Mouse (Mus musculus) forebrain, embryonic 12.5 days (tissue): ENCODE results near the gene Parp3. TPM values are rescaled to one million over a fixed set of nuclear protein-coding genes. Genes with fewer than 3 reads are reported as not detected.
A peak's percentile ranks its signal among the peaks of the same experiment; 100 is the strongest.
"Not testable (repeated sequence)": the region's sequence is repeated elsewhere in the genome, so short reads cannot be mapped to it uniquely, and the experiment has no call there.

Source experiments
- ATAC-seq: fragments of 200-750 bp; cut with Nextera tagmentation; 2 replicates; pipeline ENCODE4 v1.8.0; 2017; ENCODE audit warnings: moderate TSS enrichment; ENCODE audit not compliant: low FRiP score
- H3K27ac ChIP-seq: fragments of 300-500 bp; sonication (generic); 2 replicates; pipeline ENCODE4 v1.5.1; 2016; ENCODE audit warnings: mild to moderate bottlenecking
- H3K27me3 ChIP-seq: fragments of 300-500 bp; sonication (generic); 2 replicates; pipeline ENCODE4 v1.6.1; 2016; ENCODE audit warnings: mild to moderate bottlenecking
- H3K36me3 ChIP-seq: fragments of 300-500 bp; sonication (generic); replicated peaks from 2 replicates; pipeline ENCODE4 v1.6.1; 2016; ENCODE audit warnings: mild to moderate bottlenecking
- H3K4me1 ChIP-seq: fragments of 300-500 bp; sonication (generic); 2 replicates; pipeline ENCODE4 v1.6.1; 2016
- H3K4me2 ChIP-seq: fragments of 300-500 bp; sonication (generic); 2 replicates; pipeline ENCODE4 v1.6.1; 2016; ENCODE audit warnings: mild to moderate bottlenecking, moderate library complexity
- H3K4me3 ChIP-seq: fragments of 300-500 bp; sonication (generic); replicated peaks from 2 replicates; pipeline ENCODE4 v1.5.1; 2016; ENCODE audit warnings: mild to moderate bottlenecking
- H3K9ac ChIP-seq: fragments of 300-500 bp; sonication (generic); 2 replicates; pipeline ENCODE4 v1.6.1; 2016; ENCODE audit warnings: mild to moderate bottlenecking
- H3K9me3 ChIP-seq: fragments of 300-500 bp; sonication (generic); 2 replicates; pipeline ENCODE4 v1.6.1; 2016
- WGBS: fragments of 180-500 bp; shearing (Covaris S2); methylation state at CpG from one replicate; pipeline ENCODE4 v1.1.7; 2016; 5-methylcytosine and 5-hydroxymethylcytosine counted together
- polyA plus RNA-seq: library from polyadenylated mRNA; unstranded; fragments of >200 nt; fragmentation: Nextera tagmentation; extraction: Ambion mirVana; gene quantifications from 2 replicates; pipeline ENCODE4 v1.2.1, GENCODE M21; 2016

Gene Parp3
- polyA plus RNA-seq, result 0.83 and 1.3 TPM in 2 replicates

GRCm38 (mm10) chr9:106476924-106477484 is at the start of gene Parp3:
Parp3 (minus strand) TSS chr9:106476949.
- ATAC-seq, result peak; percentile 98
- Histone ChIP-seq H3K4me1 (peaks cover 37% of the 10 kb centered on the region), H3K4me3 (peak within 1 kb of the TSS; percentile 73), H3K27ac (no peak within 1 kb of the TSS), H3K4me2 (peak within 1 kb of the TSS; percentile 98), H3K9ac (peak within 1 kb of the TSS; percentile 66), H3K36me3 (peaks cover 21% of the 10 kb centered on the region), H3K9me3 (no peaks in the 10 kb centered on the region), H3K27me3 (peaks cover 10% of the 10 kb centered on the region; the same call in 1 of the 2 replicates)
- under 1% methylated on average over 41 of the region's 41 CpGs for WGBS

- Histone ChIP-seq H3K9me3 (no peaks in the 10 kb centered on the region), H3K4me1 (no peaks in the 10 kb centered on the region), H3K4me2 (no peak overlapping the region), H3K36me3 (no peaks in the 10 kb centered on the region), H3K9ac (no peak overlapping the region), H3K4me3 (no peak overlapping the region), H3K27ac (no peak overlapping the region), H3K27me3 (no peaks in the 10 kb centered on the region)
- ATAC-seq, result no peak
- WGBS, result 84% methylated on average over 8 of the region's 8 CpGs
Measured at GRCm38 (mm10) chr9:106519909-106520308, 43.2 kb upstream of the Parp3 start.

- no peak overlapping the region for H3K27ac ChIP-seq
- no peaks in the 10 kb centered on the region for H3K9me3 ChIP-seq
- H3K4me2 ChIP-seq, result no peak overlapping the region
- H3K9ac ChIP-seq, result no peak overlapping the region
- no peak overlapping the region for H3K4me3 ChIP-seq
- ATAC-seq, result no peak
- H3K27me3 ChIP-seq, result no peaks in the 10 kb centered on the region
- no peaks in the 10 kb centered on the region for H3K36me3 ChIP-seq
- WGBS, result 77% methylated on average over 2 of the region's 2 CpGs
- H3K4me1 ChIP-seq, result no peaks in the 10 kb centered on the region
Measured at GRCm38 (mm10) chr9:106519433-106519832, 42.7 kb upstream of the Parp3 start.

- no peak within 1 kb of the TSS for H3K4me3 ChIP-seq
- whole genome bisulfite sequencing, result 89% methylated on average over 4 of the region's 4 CpGs
- no peaks in the 10 kb centered on the region for H3K27me3 ChIP-seq
- no peaks in the 10 kb centered on the region for H3K36me3 ChIP-seq
- no peaks in the 10 kb centered on the region for H3K9me3 ChIP-seq
- no peak within 1 kb of the TSS for H3K4me2 ChIP-seq
- no peak within 1 kb of the TSS for H3K9ac ChIP-seq
- no peak within 1 kb of the TSS for H3K27ac ChIP-seq
- ATAC-seq, result no peak
- H3K4me1 ChIP-seq, result no peaks in the 10 kb centered on the region
Measured at GRCm38 (mm10) chr9:106514273-106514672, 37.5 kb upstream of the Parp3 start, which contains the start of gene Iqcf5. Iqcf5 (plus strand) TSS chr9:106514573.

GRCm38 (mm10) chr9:106513566-106513965 is 36.8 kb upstream of the Parp3 start:
- H3K4me1 ChIP-seq, result no peaks in the 10 kb centered on the region
- ATAC-seq, result no peak
- H3K9ac ChIP-seq, result no peak overlapping the region
- H3K9me3 ChIP-seq, result no peaks in the 10 kb centered on the region
- no peaks in the 10 kb centered on the region for H3K36me3 ChIP-seq
- H3K27ac ChIP-seq, result no peak overlapping the region
- H3K27me3 ChIP-seq, result no peaks in the 10 kb centered on the region
- H3K4me2 ChIP-seq, result no peak overlapping the region
- no peak overlapping the region for H3K4me3 ChIP-seq
- 81% methylated on average over 6 of the region's 6 CpGs for WGBS

GRCm38 (mm10) chr9:106512729-106513450 is 36.1 kb upstream of the Parp3 start:
- Histone ChIP-seq H3K4me1 (no peaks in the 10 kb centered on the region), H3K36me3 (no peaks in the 10 kb centered on the region), H3K27me3 (no peaks in the 10 kb centered on the region), H3K4me2 (no peak overlapping the region), H3K9me3 (no peaks in the 10 kb centered on the region), H3K9ac (no peak overlapping the region), H3K27ac (no peak overlapping the region), H3K4me3 (no peak overlapping the region)
- 64% methylated on average over 13 of the region's 13 CpGs for WGBS
- ATAC-seq, result no peak

- Histone ChIP-seq H3K27me3 (no peaks in the 10 kb centered on the region), H3K4me1 (no peaks in the 10 kb centered on the region), H3K4me2 (no peak overlapping the region), H3K9me3 (no peaks in the 10 kb centered on the region), H3K36me3 (no peaks in the 10 kb centered on the region), H3K27ac (no peak overlapping the region), H3K9ac (no peak overlapping the region), H3K4me3 (no peak overlapping the region)
- WGBS, result 93% methylated on average over 10 of the region's 10 CpGs
- ATAC-seq, result no peak
Measured at GRCm38 (mm10) chr9:106509356-106509755, 32.6 kb upstream of the Parp3 start.

- no peak overlapping the region for H3K4me3 ChIP-seq
- H3K27me3 ChIP-seq, result no peaks in the 10 kb centered on the region
- no peaks in the 10 kb centered on the region for H3K9me3 ChIP-seq
- WGBS, result 75% methylated on average over 6 of the region's 6 CpGs
- H3K36me3 ChIP-seq, result no peaks in the 10 kb centered on the region
- H3K27ac ChIP-seq, result no peak overlapping the region
- no peak overlapping the region for H3K4me2 ChIP-seq
- H3K4me1 ChIP-seq, result no peaks in the 10 kb centered on the region
- H3K9ac ChIP-seq, result no peak overlapping the region
- no peak for ATAC-seq
Measured at GRCm38 (mm10) chr9:106504246-106504645, 27.5 kb upstream of the Parp3 start.

- 89% methylated on average over 22 of the region's 22 CpGs for WGBS
- Histone ChIP-seq H3K9ac (no peak overlapping the region), H3K27me3 (no peaks in the 10 kb centered on the region), H3K27ac (no peak overlapping the region), H3K4me1 (no peaks in the 10 kb centered on the region), H3K9me3 (no peaks in the 10 kb centered on the region), H3K4me3 (no peak overlapping the region), H3K4me2 (no peak overlapping the region), H3K36me3 (no peaks in the 10 kb centered on the region)
- ATAC-seq, result no peak
Measured at GRCm38 (mm10) chr9:106501846-106502245, 25.1 kb upstream of the Parp3 start.

- H3K27me3 ChIP-seq, result no peaks in the 10 kb centered on the region
- no peak within 1 kb of the TSS for H3K9ac ChIP-seq
- no peaks in the 10 kb centered on the region for H3K36me3 ChIP-seq
- no peak within 1 kb of the TSS for H3K4me2 ChIP-seq
- H3K9me3 ChIP-seq, result no peaks in the 10 kb centered on the region
- no peaks in the 10 kb centered on the region for H3K4me1 ChIP-seq
- H3K27ac ChIP-seq, result no peak within 1 kb of the TSS
- 92% methylated on average over 6 of the region's 6 CpGs for WGBS
- no peak for ATAC-seq
- H3K4me3 ChIP-seq, result no peak within 1 kb of the TSS
Measured at GRCm38 (mm10) chr9:106499667-106500066, 22.9 kb upstream of the Parp3 start, which contains the start of gene Iqcf1. Iqcf1 (plus strand) TSS chr9:106499967.

GRCm38 (mm10) chr9:106487602-106488001 is 10.9 kb upstream of the Parp3 start:
- H3K27ac ChIP-seq, H3K4me2 ChIP-seq, H3K4me3 ChIP-seq, H3K9ac ChIP-seq, H3K27me3 ChIP-seq, H3K4me1 ChIP-seq, H3K9me3 ChIP-seq, ATAC-seq: not testable (repeated sequence)
- H3K36me3 ChIP-seq, result peaks cover 36% of the 10 kb centered on the region
- WGBS, result 96% methylated on average over 6 of the region's 6 CpGs

GRCm38 (mm10) chr9:106485076-106485475 is 8.3 kb upstream of the Parp3 start:
- Histone ChIP-seq H3K36me3 (peaks cover 58% of the 10 kb centered on the region), H3K27ac (no peak overlapping the region), H3K9ac (no peak overlapping the region), H3K27me3 (no peaks in the 10 kb centered on the region), H3K9me3 (no peaks in the 10 kb centered on the region), H3K4me2 (no peak overlapping the region), H3K4me1 (no peaks in the 10 kb centered on the region), H3K4me3 (no peak overlapping the region)
- no peak for ATAC-seq
- WGBS, result 82% methylated on average over 10 of the region's 10 CpGs

GRCm38 (mm10) chr9:106483606-106484005 is 6.9 kb upstream of the Parp3 start:
- no peaks in the 10 kb centered on the region for H3K4me1 ChIP-seq
- 95% methylated on average over 17 of the region's 17 CpGs for WGBS
- H3K27ac ChIP-seq, result no peak overlapping the region
- H3K9ac ChIP-seq, result no peak overlapping the region
- no peak overlapping the region for H3K4me3 ChIP-seq
- ATAC-seq, result no peak
- no peak overlapping the region for H3K4me2 ChIP-seq
- no peaks in the 10 kb centered on the region for H3K27me3 ChIP-seq
- H3K9me3 ChIP-seq, result no peaks in the 10 kb centered on the region
- H3K36me3 ChIP-seq, result peaks cover 61% of the 10 kb centered on the region
